Mouse (Mus musculus): ENCODE results near the gene Tmem164. TPM values are rescaled to one million over a fixed set of nuclear protein-coding genes. Genes with fewer than 3 reads are reported as not detected.

Tmem164 gene
- total RNA-seq, 2 experiments from 2014 or later = 27.5 to 28.4 TPM

DNA sequence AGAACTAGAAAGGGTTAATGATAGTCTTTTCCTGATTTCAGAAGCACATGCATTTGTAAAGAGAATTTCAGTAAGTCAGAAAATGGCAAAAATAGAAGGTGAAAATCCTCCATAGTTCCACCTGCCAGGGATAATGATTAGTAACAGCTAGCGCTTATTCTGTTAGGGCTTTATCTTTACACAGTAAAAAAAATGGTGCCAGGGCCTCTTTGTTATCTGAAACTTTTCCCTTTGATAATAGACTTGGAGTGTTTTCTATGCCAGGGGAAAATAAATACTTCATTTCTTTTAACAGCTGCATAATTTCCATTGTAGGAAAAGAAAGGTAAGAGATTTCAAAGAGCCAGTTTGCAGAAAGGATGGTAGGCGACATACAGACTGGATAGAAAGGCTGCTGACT, 43.0 kb downstream of the Tmem164 start:
- TF ChIP-seq CTCF (IDR thresholded peaks at IDR 0.05) = no peak
- intact Hi-C loops (cut with DNase I) = no loop called here

DNA sequence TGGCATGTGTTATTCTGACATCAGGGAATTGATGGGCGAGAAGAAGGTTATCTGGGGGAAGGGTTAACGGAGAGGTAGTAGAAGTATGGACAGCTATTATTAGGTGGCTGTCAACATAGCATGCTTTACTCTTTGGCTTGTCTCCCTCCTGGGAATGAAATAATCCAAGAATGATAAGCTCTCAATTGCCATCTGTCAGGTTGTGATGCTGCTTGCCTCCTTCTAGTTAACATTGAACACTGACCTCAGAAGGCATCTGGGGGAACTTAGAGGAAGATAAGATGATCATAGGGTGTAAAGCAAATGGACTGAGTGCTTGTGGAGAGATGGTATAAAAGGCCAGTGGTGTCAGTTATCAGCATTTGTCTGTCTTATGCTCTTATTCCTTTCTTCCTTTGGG, 44.4 kb downstream of the Tmem164 start:
- intact Hi-C loops (cut with DNase I) = no loop called here
- no peak for DNase-seq (ENCODE audit: extremely low spot score in 1 of 2, low spot score in 2 of 2)
- TF ChIP-seq CTCF (IDR thresholded peaks at IDR 0.05) = no peak

More for the DNA sequence above, 43.0 kb downstream of the Tmem164 start:
- no peak for DNase-seq (ENCODE audit: extremely low spot score in 1 of 2, low spot score in 2 of 2)
- no peak overlapping the region for H3K27ac ChIP-seq
- no peak overlapping the region for H3K4me3 ChIP-seq

DNA sequence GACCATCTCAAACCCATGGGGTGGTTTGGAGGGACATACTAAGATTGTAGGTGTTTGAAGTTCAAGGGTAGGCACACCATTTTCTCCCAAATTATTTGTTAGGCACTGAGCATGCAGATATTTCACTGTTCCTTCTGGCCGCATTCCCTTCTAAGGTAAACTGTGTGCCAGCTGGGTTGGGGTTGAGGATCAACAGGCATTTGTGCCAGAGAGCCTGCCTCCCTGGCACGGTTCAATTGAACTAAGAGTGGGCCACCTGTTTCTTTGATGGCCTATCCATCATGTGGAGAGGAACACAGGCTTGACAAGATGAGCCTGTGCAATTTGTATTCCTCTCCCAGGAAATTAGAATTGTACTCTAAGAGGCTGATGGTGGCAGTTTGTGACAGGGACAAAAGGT, 45.1 kb downstream of the Tmem164 start:
- intact Hi-C loops (cut with DNase I) = no loop called here
- Histone ChIP-seq H3K4me3 (no peak overlapping the region), H3K27ac (no peak overlapping the region)
- no peak for DNase-seq (ENCODE audit: extremely low spot score in 1 of 2, low spot score in 2 of 2)
- TF ChIP-seq CTCF (IDR thresholded peaks at IDR 0.05) = no peak

More for the DNA sequence above, 44.4 kb downstream of the Tmem164 start:
- Histone ChIP-seq H3K4me3 (no peak overlapping the region), H3K27ac (no peak overlapping the region)

DNA sequence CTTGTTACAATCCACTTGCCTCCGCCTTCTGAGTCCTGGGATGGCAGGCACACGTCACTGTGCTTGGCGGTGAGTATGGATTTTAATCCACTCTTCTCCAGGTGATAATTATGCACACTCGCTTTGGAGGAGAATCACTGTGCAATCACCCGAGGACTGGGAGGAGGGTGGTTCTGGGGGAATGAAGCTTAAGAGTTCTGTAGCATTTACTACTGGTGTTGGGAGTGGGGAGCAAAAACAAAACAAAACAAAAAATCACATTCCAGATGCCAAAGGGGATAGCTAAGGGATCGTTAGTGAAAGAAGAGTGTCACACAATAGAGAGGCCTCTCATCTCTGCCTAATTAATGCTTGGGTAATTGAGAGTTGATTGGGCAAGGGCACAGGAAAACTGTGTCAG, 46.6 kb downstream of the Tmem164 start:
- intact Hi-C loops (cut with DNase I) = no loop called here
- no peak overlapping the region for H3K4me3 ChIP-seq
- no peak for DNase-seq (ENCODE audit: extremely low spot score in 1 of 2, low spot score in 2 of 2)
- H3K27ac ChIP-seq = no peak overlapping the region
- no peak for TF ChIP-seq CTCF (IDR thresholded peaks at IDR 0.05)

DNA sequence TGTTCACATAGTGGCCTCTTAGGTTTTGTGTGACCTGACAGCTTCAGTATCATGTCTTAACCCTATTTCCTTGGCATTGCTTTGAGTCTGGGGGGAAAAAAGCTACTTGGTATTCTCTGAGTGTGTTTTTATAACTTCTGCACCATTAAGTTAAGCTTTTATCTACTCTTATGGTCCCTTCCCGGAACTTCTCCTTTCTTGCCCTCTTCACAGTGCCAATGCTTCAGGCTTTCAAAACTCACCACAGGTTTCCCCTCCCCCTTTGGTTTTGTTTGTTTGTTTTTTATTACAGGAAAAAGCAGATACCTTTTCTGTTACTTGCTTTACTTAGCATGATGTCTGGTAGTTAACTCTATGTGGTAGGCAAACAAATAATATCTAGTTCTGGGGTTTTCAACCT, 47.8 kb downstream of the Tmem164 start:
- intact Hi-C loops (cut with DNase I) = no loop called here
- no peak overlapping the region for H3K27ac ChIP-seq

DNA sequence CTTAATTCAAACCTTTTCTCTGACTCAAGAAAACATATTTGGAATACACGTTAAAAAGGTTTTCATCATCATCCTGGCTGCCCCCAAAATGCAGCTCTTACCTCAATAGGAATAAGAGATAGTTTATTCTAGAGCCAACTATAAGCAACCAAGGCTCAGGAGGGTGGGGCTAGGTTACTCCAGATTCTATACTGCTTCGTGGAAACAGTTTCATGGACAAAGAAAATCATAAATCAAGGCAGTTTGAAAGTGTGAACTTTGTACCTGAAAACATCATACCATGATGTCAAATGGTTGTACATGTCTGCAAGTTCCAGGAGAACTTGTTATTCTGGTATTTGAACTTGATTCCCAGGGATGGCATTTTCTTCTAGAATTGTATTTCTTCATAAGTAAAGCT, 48.3 kb downstream of the Tmem164 start:
- intact Hi-C loops (cut with DNase I) = no loop called here
- no peak for TF ChIP-seq CTCF (IDR thresholded peaks at IDR 0.05)

More for the DNA sequence above, 47.8 kb downstream of the Tmem164 start:
- TF ChIP-seq CTCF (IDR thresholded peaks at IDR 0.05) = no peak
- H3K4me3 ChIP-seq = no peak overlapping the region
- no peak for DNase-seq (ENCODE audit: extremely low spot score in 1 of 2, low spot score in 2 of 2)

DNA sequence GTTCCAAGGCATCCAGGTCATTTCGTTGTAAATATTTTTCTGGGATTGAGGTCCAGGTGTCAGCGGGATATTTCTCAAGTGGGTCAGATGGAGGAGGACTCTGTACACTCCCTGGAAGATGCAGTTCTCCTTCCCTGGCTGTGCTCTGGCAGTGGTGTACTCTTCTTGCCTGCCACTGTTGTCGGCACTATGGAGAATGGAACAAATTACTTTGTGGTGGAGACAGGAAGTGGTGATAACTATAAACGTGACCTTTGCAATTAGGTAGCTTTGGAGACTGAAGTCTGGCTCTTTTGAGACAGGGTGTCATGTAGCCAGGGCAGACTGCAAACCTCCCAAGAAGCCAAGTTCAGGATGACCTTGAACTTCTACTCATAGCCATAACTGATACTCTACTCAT, 55.9 kb downstream of the Tmem164 start:
- H3K4me3 ChIP-seq = no peak overlapping the region
- no peak for TF ChIP-seq CTCF (IDR thresholded peaks at IDR 0.05)
- DNase-seq (ENCODE audit: extremely low spot score in 1 of 2, low spot score in 2 of 2) = no peak
- no peak overlapping the region for H3K27ac ChIP-seq
- intact Hi-C loops (cut with DNase I) = no loop called here

More for the DNA sequence above, 48.3 kb downstream of the Tmem164 start:
- H3K4me3 ChIP-seq = no peak overlapping the region
- no peak for DNase-seq (ENCODE audit: extremely low spot score in 1 of 2, low spot score in 2 of 2)
- no peak overlapping the region for H3K27ac ChIP-seq

DNA sequence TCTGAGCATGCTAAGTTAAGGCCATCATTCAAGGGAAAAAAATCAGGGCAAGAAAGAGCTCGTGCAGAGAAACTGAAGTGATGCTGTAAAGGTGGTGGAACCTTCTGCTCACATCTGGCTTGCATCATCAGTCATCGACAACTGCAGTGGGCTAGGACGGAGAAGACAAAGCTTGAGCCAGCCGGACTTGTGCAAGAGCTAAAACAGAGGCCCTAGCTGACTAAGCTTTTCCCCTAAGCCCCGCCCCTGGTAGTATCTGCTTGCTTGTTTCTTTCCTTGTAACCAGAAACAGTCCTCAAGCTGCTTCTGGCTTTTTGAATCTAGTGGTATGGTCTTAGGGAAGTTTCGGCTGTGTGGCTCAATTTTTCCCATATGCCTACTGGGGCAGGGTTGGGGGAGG, 56.5 kb downstream of the Tmem164 start:
- H3K4me3 ChIP-seq = no peak overlapping the region
- no peak for TF ChIP-seq CTCF (IDR thresholded peaks at IDR 0.05)
- no peak for DNase-seq (ENCODE audit: extremely low spot score in 1 of 2, low spot score in 2 of 2)
- no peak overlapping the region for H3K27ac ChIP-seq
- intact Hi-C loops (cut with DNase I) = no loop called here

DNA sequence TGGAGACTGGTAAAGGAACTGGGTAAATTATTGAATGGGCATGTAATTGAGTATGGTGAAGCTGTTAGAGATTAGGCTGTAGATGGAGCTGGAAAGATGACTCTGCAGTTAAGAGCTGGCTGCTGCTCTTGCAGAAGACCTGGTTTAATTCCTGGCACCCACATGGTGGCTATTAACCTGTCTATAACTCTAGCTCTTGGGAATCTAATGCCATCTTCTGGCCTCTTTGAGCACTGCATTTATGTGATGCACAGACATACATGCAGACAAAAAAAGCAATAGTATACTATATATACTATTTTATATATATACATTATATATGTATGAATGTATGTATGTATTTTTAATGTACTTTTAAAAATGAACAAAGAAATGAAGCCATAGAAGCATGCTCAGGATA, 66.2 kb downstream of the Tmem164 start:
- TF ChIP-seq CTCF (IDR thresholded peaks at IDR 0.05) = no peak; the same call in none of the 2 replicates
- no peak overlapping the region for H3K4me3 ChIP-seq
- intact Hi-C loops (cut with DNase I) = loop anchor here (2.0 kb wide), 1 partner anchor 61 kb away; no protein-coding TSS in a partner anchor
- no peak overlapping the region for H3K27ac ChIP-seq
- DNase-seq (ENCODE audit: extremely low spot score in 1 of 2, low spot score in 2 of 2) = no peak

DNA sequence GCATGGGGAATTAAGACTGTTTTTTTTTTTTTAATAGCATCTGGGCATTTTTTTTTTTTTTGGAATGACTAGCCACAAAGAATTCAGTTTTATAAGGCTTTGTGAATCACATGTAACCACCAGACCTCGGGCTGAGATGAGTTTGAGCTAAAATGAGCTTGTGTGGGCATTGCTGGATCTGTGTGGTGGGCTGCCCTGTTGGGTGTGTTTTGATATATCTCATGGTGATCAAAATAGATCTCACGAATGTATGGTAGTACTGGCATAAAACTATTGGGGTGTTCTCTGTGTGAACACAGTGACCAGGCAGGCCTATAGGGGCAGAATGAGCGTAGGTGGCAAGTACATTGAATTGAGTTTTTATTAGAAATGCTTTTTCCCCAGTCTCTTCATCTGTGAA, 67.4 kb downstream of the Tmem164 start:
- H3K4me3 ChIP-seq = no peak overlapping the region
- no peak for DNase-seq (ENCODE audit: extremely low spot score in 1 of 2, low spot score in 2 of 2)
- intact Hi-C loops (cut with DNase I) = no loop called here
- no peak; the same call in 1 of the 2 replicates for TF ChIP-seq CTCF (IDR thresholded peaks at IDR 0.05)
- no peak overlapping the region for H3K27ac ChIP-seq

DNA sequence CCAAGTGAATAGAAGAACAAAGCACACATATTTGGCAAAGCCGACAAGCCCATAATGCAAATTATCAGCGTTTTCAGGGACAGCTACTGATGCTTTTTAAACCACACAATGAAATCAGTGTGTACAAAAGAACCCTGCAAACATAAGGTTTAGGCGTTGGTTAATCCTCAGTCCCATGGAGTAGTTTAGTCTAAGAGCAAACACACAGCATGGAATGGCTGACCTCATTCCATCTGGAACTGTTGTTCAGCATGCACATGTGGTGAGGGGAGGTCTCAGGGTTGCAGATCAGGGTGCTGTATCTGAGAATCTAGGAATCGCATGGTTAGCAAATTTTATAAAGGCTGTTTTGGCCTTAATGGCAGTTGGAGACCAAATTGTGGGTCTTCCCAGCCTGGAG, 69.6 kb downstream of the Tmem164 start:
- no peak overlapping the region for H3K4me3 ChIP-seq
- no peak for DNase-seq (ENCODE audit: extremely low spot score in 1 of 2, low spot score in 2 of 2)
- H3K27ac ChIP-seq = no peak overlapping the region
- intact Hi-C loops (cut with DNase I) = no loop called here
- TF ChIP-seq CTCF (IDR thresholded peaks at IDR 0.05) = no peak

DNA sequence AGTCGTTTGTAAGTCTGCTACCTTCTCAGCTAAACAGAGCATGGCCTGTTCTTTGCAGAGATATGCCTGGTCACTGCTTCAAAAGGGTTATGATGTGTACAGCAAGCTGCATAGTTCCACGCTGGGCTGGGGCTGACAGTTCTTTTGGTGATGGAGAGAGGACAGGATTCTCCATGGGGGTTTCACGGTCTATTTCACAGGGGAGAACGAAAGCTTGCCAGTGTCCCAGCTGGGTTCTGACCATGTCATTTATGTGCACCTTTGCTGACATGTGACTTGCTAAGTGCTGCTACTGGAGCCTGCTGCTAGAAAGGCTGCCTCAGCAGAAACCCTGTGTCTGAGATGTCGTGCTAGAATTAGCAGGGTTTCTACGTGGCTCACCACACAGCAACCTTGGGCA, 74.3 kb downstream of the Tmem164 start:
- no peak for TF ChIP-seq CTCF (IDR thresholded peaks at IDR 0.05)
- Histone ChIP-seq H3K4me3 (no peak overlapping the region), H3K27ac (no peak overlapping the region)
- intact Hi-C loops (cut with DNase I) = no loop called here
- DNase-seq (ENCODE audit: extremely low spot score in 1 of 2, low spot score in 2 of 2) = no peak

DNA sequence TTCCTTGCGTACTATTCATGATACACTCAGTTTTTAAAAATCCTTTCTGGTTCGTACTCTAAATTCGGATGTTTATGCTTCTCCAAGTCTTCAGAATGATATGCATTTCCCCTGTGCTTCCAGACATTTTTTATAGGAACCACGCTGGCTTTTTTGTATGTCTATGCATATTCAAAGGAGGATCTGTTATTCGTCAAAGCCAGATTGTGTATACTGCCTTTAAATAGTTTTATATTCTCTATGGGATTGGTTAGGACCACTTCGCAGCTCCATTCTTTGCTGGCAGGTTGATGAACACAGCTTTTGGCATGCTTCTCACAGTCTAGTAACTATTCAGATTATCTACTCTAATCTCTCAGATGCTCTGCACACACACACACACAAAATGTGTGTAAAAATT, 79.2 kb downstream of the Tmem164 start:
- Histone ChIP-seq H3K4me3 (no peak overlapping the region), H3K27ac (no peak overlapping the region)
- intact Hi-C loops (cut with DNase I) = no loop called here
- no peak for TF ChIP-seq CTCF (IDR thresholded peaks at IDR 0.05)
- DNase-seq (ENCODE audit: extremely low spot score in 1 of 2, low spot score in 2 of 2) = no peak

DNA sequence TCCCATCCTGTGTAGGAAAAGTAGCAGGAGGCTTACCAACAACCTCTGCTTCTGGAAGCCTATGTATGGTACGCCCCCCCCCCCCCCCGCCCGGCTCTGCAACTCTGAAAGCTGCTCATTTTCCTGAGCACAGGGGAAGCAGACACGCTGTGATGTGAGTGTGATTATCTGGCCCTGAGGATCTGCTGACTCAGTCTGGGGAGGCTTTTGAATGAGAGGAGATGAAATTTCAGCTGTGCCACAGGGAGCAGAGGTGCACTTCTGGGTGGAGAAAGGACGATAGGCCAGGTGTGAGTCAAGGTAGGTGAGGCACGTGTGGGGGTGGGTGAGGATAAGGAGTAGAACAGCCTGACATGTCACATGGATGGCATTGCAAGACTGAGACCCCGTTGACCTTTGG, 82.1 kb downstream of the Tmem164 start:
- DNase-seq (ENCODE audit: extremely low spot score in 1 of 2, low spot score in 2 of 2) = no peak
- intact Hi-C loops (cut with DNase I) = no loop called here
- Histone ChIP-seq H3K4me3 (no peak overlapping the region), H3K27ac (no peak overlapping the region)
- TF ChIP-seq CTCF (IDR thresholded peaks at IDR 0.05) = no peak
